Mouse (Mus musculus): ENCODE data around the gene Gm42791.

DNA sequence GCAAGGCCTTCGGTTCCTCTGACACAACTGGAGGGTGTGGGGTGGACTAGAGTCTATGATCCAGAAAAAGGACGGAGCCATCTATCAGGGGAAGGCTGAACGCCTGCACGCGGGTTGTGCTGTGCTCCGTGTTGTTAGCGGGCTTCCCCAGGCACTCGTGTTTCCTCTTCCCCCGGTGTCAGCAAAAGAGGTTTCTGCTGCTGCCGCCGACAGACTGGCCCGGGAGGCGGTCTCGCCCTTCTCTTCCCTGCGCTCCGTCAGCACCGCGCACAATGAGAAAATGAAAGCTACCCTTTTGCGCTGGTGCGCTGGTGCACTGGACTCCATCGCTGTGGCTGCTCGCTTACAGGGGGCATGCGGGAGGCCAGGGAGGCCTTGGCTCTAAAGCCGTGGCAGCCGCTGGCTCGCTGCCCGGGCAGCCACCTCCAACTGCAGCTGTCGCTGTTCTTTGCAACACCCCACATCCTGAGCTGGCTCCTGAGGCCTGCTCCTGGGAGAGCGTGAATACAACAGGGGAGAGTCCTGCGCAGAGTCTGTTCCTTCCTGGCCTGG lies 36.3 kb upstream of the Gm42791 start:
- TF ChIP-seq CTCF (IDR thresholded peaks at IDR 0.05; ENCODE audit: control insufficient read depth, insufficient read depth, insufficient replicate concordance, low read depth, low read length) (no peak), POLR2A (IDR thresholded peaks at IDR 0.05; ENCODE audit: control insufficient read depth, low read depth, low read length) (no peak)

Data from testis, adult 2 months (tissue).